Mouse (Mus musculus) liver, embryonic 13.5 days (tissue): ENCODE measurements at regions not wholly inside any gene's neighbourhood (a gene's known extent, or its start where the extent isn't known, plus 50 kb on each side); places are given as distances from the start of the nearest gene placed in this dataset.

Experiments
- ATAC-seq: fragments of 200-750 bp; cut with Nextera tagmentation; 2 replicates; pipeline ENCODE4 v1.8.0; 2017; ENCODE audit warnings: low read depth, mild to moderate bottlenecking, moderate number of reproducible peaks, moderate library complexity
- DNase-seq: peaks from one replicate; pipeline ENCODE4 v3.0.0; 2022
- H3K27ac ChIP-seq: fragments of 300-500 bp; sonication (generic); 2 replicates; pipeline ENCODE4 v1.5.1; 2015; ENCODE audit warnings: moderate library complexity, mild to moderate bottlenecking, inconsistent platforms
- H3K27me3 ChIP-seq: fragments of 300-500 bp; sonication (generic); 2 replicates; pipeline ENCODE4 v1.6.1; 2015; ENCODE audit warnings: mild to moderate bottlenecking, inconsistent platforms
- H3K36me3 ChIP-seq: fragments of 300-500 bp; sonication (generic); 2 replicates; pipeline ENCODE4 v1.6.1; 2015; ENCODE audit warnings: mild to moderate bottlenecking, inconsistent platforms
- H3K4me1 ChIP-seq: fragments of 300-500 bp; sonication (generic); replicated peaks from 2 replicates; pipeline ENCODE4 v1.6.1; 2015; ENCODE audit warnings: inconsistent platforms
- H3K4me2 ChIP-seq: fragments of 300-500 bp; sonication (generic); 2 replicates; pipeline ENCODE4 v1.6.1; 2015; ENCODE audit warnings: inconsistent platforms, mild to moderate bottlenecking, moderate library complexity
- H3K4me3 ChIP-seq: fragments of 300-500 bp; sonication (generic); replicated peaks from 2 replicates; pipeline ENCODE4 v1.5.1; 2015; ENCODE audit warnings: mild to moderate bottlenecking, inconsistent platforms
- H3K9ac ChIP-seq: fragments of 300-500 bp; sonication (generic); 2 replicates; pipeline ENCODE4 v1.6.1; 2015; ENCODE audit warnings: mild to moderate bottlenecking, inconsistent platforms
- H3K9me3 ChIP-seq: fragments of 300-500 bp; sonication (generic); replicated peaks from 2 replicates; pipeline ENCODE4 v1.6.1; 2016; ENCODE audit warnings: inconsistent platforms
- WGBS: fragments of 180-500 bp; shearing (Covaris S2); methylation state at CpG from one replicate; pipeline ENCODE4 v1.1.7; 2015; ENCODE audit not compliant: insufficient replicate concordance; 5-methylcytosine and 5-hydroxymethylcytosine counted together

- Histone ChIP-seq H3K27me3 (no peaks in the 10 kb centered on the region), H3K4me2 (no peak overlapping the region), H3K4me3 (no peak overlapping the region), H3K9me3 (no peaks in the 10 kb centered on the region; the same call in 1 of the 2 replicates), H3K36me3 (no peaks in the 10 kb centered on the region), H3K9ac (no peak overlapping the region), H3K4me1 (no peaks in the 10 kb centered on the region), H3K27ac (no peak overlapping the region)
- no peak for DNase-seq
- ATAC-seq, result no peak
- WGBS, result 56% methylated on average over 5 of the region's 5 CpGs
Measured at GRCm38 (mm10) chr12:106969873-106970272, 518.6 kb upstream of the 3110018I06Rik start.

GRCm38 (mm10) chr12:106992421-106992820 is 496.0 kb upstream of the 3110018I06Rik start:
- Histone ChIP-seq H3K4me2 (no peak overlapping the region), H3K27ac (no peak overlapping the region), H3K9me3 (no peaks in the 10 kb centered on the region), H3K4me3 (no peak overlapping the region), H3K36me3 (no peaks in the 10 kb centered on the region), H3K9ac (no peak overlapping the region), H3K27me3 (no peaks in the 10 kb centered on the region), H3K4me1 (no peaks in the 10 kb centered on the region)
- DNase-seq (no peak), ATAC-seq (no peak)
- 34% methylated on average over 3 of the region's 3 CpGs for WGBS

GRCm38 (mm10) chr12:106993011-106993410 is 495.4 kb upstream of the 3110018I06Rik start:
- 63% methylated on average over 4 of the region's 4 CpGs for WGBS
- no peak overlapping the region for H3K4me2 ChIP-seq
- DNase-seq (no peak), ATAC-seq (no peak)
- no peak overlapping the region for H3K9ac ChIP-seq
- H3K27me3 ChIP-seq, result no peaks in the 10 kb centered on the region
- no peaks in the 10 kb centered on the region for H3K9me3 ChIP-seq
- no peaks in the 10 kb centered on the region for H3K4me1 ChIP-seq
- no peak overlapping the region for H3K4me3 ChIP-seq
- H3K36me3 ChIP-seq, result no peaks in the 10 kb centered on the region
- no peak overlapping the region for H3K27ac ChIP-seq

GRCm38 (mm10) chr12:107010995-107011786 is 477.2 kb upstream of the 3110018I06Rik start:
- Histone ChIP-seq H3K4me3 (no peak overlapping the region), H3K4me1 (no peaks in the 10 kb centered on the region), H3K27me3 (no peaks in the 10 kb centered on the region), H3K9me3 (0 out of 2 replicates have a peak, but pooled peaks cover 5% of the 10 kb centered on the region), H3K27ac (no peak overlapping the region), H3K36me3 (no peaks in the 10 kb centered on the region), H3K4me2 (no peak overlapping the region), H3K9ac (no peak overlapping the region)
- ATAC-seq, result no peak
- WGBS, result 61% methylated on average over 18 of the region's 20 CpGs
- no peak for DNase-seq

- 48% methylated on average over 2 of the region's 2 CpGs for WGBS
- Histone ChIP-seq H3K4me3 (no peak overlapping the region), H3K4me2 (no peak overlapping the region), H3K4me1 (no peaks in the 10 kb centered on the region), H3K27me3 (no peaks in the 10 kb centered on the region), H3K9ac (no peak overlapping the region), H3K9me3 (0 out of 2 replicates have a peak, but pooled peaks cover 5% of the 10 kb centered on the region), H3K27ac (no peak overlapping the region), H3K36me3 (no peaks in the 10 kb centered on the region)
- DNase-seq (no peak), ATAC-seq (no peak)
Measured at GRCm38 (mm10) chr12:107016801-107017200, 471.6 kb upstream of the 3110018I06Rik start.

GRCm38 (mm10) chr12:107021806-107022205 is 466.6 kb upstream of the 3110018I06Rik start:
- no peak overlapping the region for H3K4me3 ChIP-seq
- no peaks in the 10 kb centered on the region for H3K36me3 ChIP-seq
- H3K4me1 ChIP-seq, result no peaks in the 10 kb centered on the region
- WGBS, result 55% methylated on average over 1 of the region's 1 CpGs
- no peak overlapping the region for H3K27ac ChIP-seq
- DNase-seq (no peak), ATAC-seq (no peak)
- no peak overlapping the region for H3K9ac ChIP-seq
- no peaks in the 10 kb centered on the region for H3K27me3 ChIP-seq
- H3K9me3 ChIP-seq, result no peaks in the 10 kb centered on the region
- no peak overlapping the region for H3K4me2 ChIP-seq

- Histone ChIP-seq H3K36me3 (no peaks in the 10 kb centered on the region), H3K9me3 (no peaks in the 10 kb centered on the region), H3K9ac (no peak overlapping the region), H3K4me1 (no peaks in the 10 kb centered on the region), H3K27ac (no peak overlapping the region), H3K27me3 (0 out of 2 replicates have a peak, but pooled peaks cover 6% of the 10 kb centered on the region), H3K4me3 (no peak overlapping the region), H3K4me2 (no peak overlapping the region)
- ATAC-seq (no peak), DNase-seq (no peak)
- 59% methylated on average over 5 of the region's 5 CpGs for WGBS
Measured at GRCm38 (mm10) chr12:107026821-107027220, 461.6 kb upstream of the 3110018I06Rik start.

GRCm38 (mm10) chr12:107027842-107028549 is 460.4 kb upstream of the 3110018I06Rik start:
- ATAC-seq (no peak), DNase-seq (no peak)
- no peaks in the 10 kb centered on the region for H3K4me1 ChIP-seq
- 35% methylated on average over 23 of the region's 23 CpGs for WGBS
- H3K4me2 ChIP-seq, result no peak overlapping the region
- H3K27ac ChIP-seq, result no peak overlapping the region
- H3K27me3 ChIP-seq, result 0 out of 2 replicates have a peak, but pooled peaks cover 6% of the 10 kb centered on the region
- no peak overlapping the region for H3K9ac ChIP-seq
- no peaks in the 10 kb centered on the region for H3K9me3 ChIP-seq
- no peaks in the 10 kb centered on the region for H3K36me3 ChIP-seq
- no peak overlapping the region for H3K4me3 ChIP-seq

GRCm38 (mm10) chr12:107028985-107029384 is 459.4 kb upstream of the 3110018I06Rik start:
- no peak overlapping the region for H3K4me2 ChIP-seq
- ATAC-seq (no peak), DNase-seq (no peak)
- H3K4me3 ChIP-seq, result no peak overlapping the region
- no peak overlapping the region for H3K27ac ChIP-seq
- no peaks in the 10 kb centered on the region for H3K9me3 ChIP-seq
- 0 out of 2 replicates have a peak, but pooled peaks cover 6% of the 10 kb centered on the region for H3K27me3 ChIP-seq
- H3K4me1 ChIP-seq, result no peaks in the 10 kb centered on the region
- WGBS, result 23% methylated on average over 1 of the region's 1 CpGs
- no peaks in the 10 kb centered on the region for H3K36me3 ChIP-seq
- H3K9ac ChIP-seq, result no peak overlapping the region

GRCm38 (mm10) chr12:107036357-107036756 is 452.1 kb upstream of the 3110018I06Rik start:
- no peak overlapping the region for H3K27ac ChIP-seq
- no peaks in the 10 kb centered on the region for H3K27me3 ChIP-seq
- H3K4me2 ChIP-seq, result no peak overlapping the region
- H3K4me1 ChIP-seq, result no peaks in the 10 kb centered on the region
- no peaks in the 10 kb centered on the region for H3K36me3 ChIP-seq
- DNase-seq (no peak), ATAC-seq (no peak)
- no peak overlapping the region for H3K4me3 ChIP-seq
- WGBS, result 61% methylated on average over 6 of the region's 6 CpGs
- 0 out of 2 replicates have a peak, but pooled peaks cover 7% of the 10 kb centered on the region for H3K9me3 ChIP-seq
- H3K9ac ChIP-seq, result no peak overlapping the region

GRCm38 (mm10) chr12:107041927-107042652 is 446.3 kb upstream of the 3110018I06Rik start:
- no peak overlapping the region for H3K4me2 ChIP-seq

More at GRCm38 (mm10) chr12:107041927-107042652, 446.3 kb upstream of the 3110018I06Rik start:
- DNase-seq, result no peak
- H3K27me3 ChIP-seq, result no peaks in the 10 kb centered on the region
- no peaks in the 10 kb centered on the region; the same call in 1 of the 2 replicates for H3K9me3 ChIP-seq
- ATAC-seq, result no peak
- H3K36me3 ChIP-seq, result no peaks in the 10 kb centered on the region
- H3K4me3 ChIP-seq, result no peak overlapping the region
- no peak overlapping the region for H3K9ac ChIP-seq
- WGBS, result 77% methylated on average over 13 of the region's 13 CpGs
- no peak overlapping the region for H3K27ac ChIP-seq
- no peaks in the 10 kb centered on the region for H3K4me1 ChIP-seq
